Mouse (Mus musculus) urinary bladder, adult 18-20 months (tissue): ENCODE measurements around the gene Hdac7.

Experiments used
- DNase-seq, 2 experiments: peaks; one replicate each; pipeline ENCODE4 v3.0.0; 2022; ENCODE audit warnings: low spot score in 2 of 2, mixed read lengths in 2 of 2

Gene Hdac7

GRCm38 (mm10) chr15:97745331-97745730, 99.0 kb downstream of the Hdac7 start:
- no peak for DNase-seq

GRCm38 (mm10) chr15:97744930-97745329, 99.4 kb downstream of the Hdac7 start:
- DNase-seq, result no peak

DNA sequence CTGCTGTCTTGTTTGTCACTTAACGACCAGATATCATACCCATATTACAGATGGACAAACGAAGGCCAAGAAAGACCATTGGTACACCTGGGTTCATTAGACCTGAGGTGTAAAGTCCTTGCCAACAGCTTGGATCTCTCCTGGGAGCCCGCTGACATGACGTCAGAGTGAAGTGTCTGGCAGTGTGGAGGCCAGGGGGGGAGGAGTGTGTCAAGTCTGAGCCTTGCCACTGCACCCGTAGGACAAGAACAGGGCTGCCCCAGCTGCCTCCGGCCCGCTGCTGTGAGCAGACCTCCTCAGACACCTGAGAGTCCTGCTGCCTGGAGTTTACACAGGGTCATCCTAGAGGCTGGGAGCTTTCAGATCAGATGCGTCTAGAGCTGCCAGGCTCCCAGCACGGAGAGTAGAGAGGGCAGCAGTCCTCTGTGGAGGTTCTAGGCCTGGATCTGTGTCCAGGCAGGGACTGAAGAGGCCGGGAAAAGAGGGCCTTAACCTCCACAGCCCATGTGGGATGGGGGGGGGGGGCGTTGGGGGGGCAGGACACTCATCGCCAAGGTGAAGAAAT, 100.3 kb downstream of the Hdac7 start:
- no peak for DNase-seq

- no peak for DNase-seq
Observed at GRCm38 (mm10) chr15:97743210-97743609, 101.1 kb downstream of the Hdac7 start.
